Mouse (Mus musculus) forelimb bud, embryonic 11.5 days (tissue): ENCODE measurements around the gene Gemin6.
"Not testable (repeated sequence)": the region's sequence is repeated elsewhere in the genome, so short reads cannot be mapped to it uniquely, and the experiment has no call there.

Source experiments
- DNase-seq: peaks from one replicate; pipeline ENCODE4 v3.0.0-alpha.2; 2012; ENCODE audit warnings: low read depth, low spot score

Gemin6 gene

GRCm38 (mm10) chr17:80234376-80234775 is 10.1 kb downstream of the Gemin6 start:
- DNase-seq = no peak

GRCm38 (mm10) chr17:80235477-80235876 is 11.2 kb downstream of the Gemin6 start:
- DNase-seq = no peak

GRCm38 (mm10) chr17:80236805-80237204 is 12.6 kb downstream of the Gemin6 start:
- DNase-seq = no peak

- DNase-seq = no peak
Observed at GRCm38 (mm10) chr17:80237475-80237874, 13.2 kb downstream of the Gemin6 start.

- DNase-seq = no peak
Observed at GRCm38 (mm10) chr17:80241594-80241993, 17.4 kb downstream of the Gemin6 start.

GRCm38 (mm10) chr17:80243116-80243515 is 18.9 kb downstream of the Gemin6 start:
- no peak for DNase-seq

- no peak for DNase-seq
Observed at GRCm38 (mm10) chr17:80252757-80253525, 28.7 kb downstream of the Gemin6 start.

GRCm38 (mm10) chr17:80254421-80254820 is 30.2 kb downstream of the Gemin6 start:
- no peak for DNase-seq

- DNase-seq = no peak
Observed at GRCm38 (mm10) chr17:80255208-80255607, 31.0 kb downstream of the Gemin6 start.

- DNase-seq = no peak
Observed at GRCm38 (mm10) chr17:80267065-80267464, 42.8 kb downstream of the Gemin6 start.

- DNase-seq = no peak
Observed at GRCm38 (mm10) chr17:80268151-80268550, 43.9 kb downstream of the Gemin6 start.

GRCm38 (mm10) chr17:80270622-80271021 is 46.4 kb downstream of the Gemin6 start:
- DNase-seq = not testable (repeated sequence)
